Mouse (Mus musculus) myocyte (in vitro differentiated cells): ENCODE results near the gene Wnt3. TPM values are rescaled to one million over a fixed set of nuclear protein-coding genes. Genes with fewer than 3 reads are reported as not detected.

Experiments
- H3K27me3 ChIP-seq: one replicate; pipeline ENCODE4 v1.6.1; 2011; ENCODE audit not compliant: control insufficient read depth, insufficient read depth, insufficient read length
- H3K36me3 ChIP-seq: one replicate; pipeline ENCODE4 v1.6.1; 2011; ENCODE audit not compliant: control insufficient read depth, insufficient read depth
- H3K4me2 ChIP-seq: one replicate; pipeline ENCODE4 v1.6.1; 2011; ENCODE audit warnings: low read depth, control low read depth
- H3K4me3 ChIP-seq: one replicate; pipeline ENCODE4 v1.5.1; 2011; ENCODE audit warnings: mild to moderate bottlenecking, control low read depth, moderate library complexity
- H3K79me2 ChIP-seq: one replicate; pipeline ENCODE4 v1.6.1; 2011; ENCODE audit not compliant: control insufficient read depth, insufficient read depth
- H3ac ChIP-seq: one replicate; pipeline ENCODE4 v1.6.1; 2011; ENCODE audit not compliant: control insufficient read depth, insufficient read length
- CEBPB ChIP-seq: IDR thresholded peaks from 2 replicates; pipeline ENCODE4 v1.6.1; 2011; ENCODE audit warnings: mild to moderate bottlenecking, moderate library complexity; ENCODE audit not compliant: poor library complexity, insufficient read depth, severe bottlenecking
- E2F4 ChIP-seq: IDR thresholded peaks from one replicate; pipeline ENCODE4 v1.6.1; 2011; ENCODE audit warnings: mild to moderate bottlenecking, control low read depth, moderate library complexity; ENCODE audit not compliant: insufficient read depth
- MAX ChIP-seq: IDR thresholded peaks from one replicate; pipeline ENCODE4 v1.6.1; 2011; ENCODE audit warnings: low read depth, mild to moderate bottlenecking, control low read depth
- MYOD1 ChIP-seq, 3 experiments: IDR thresholded peaks; one replicate each; pipeline ENCODE4 v1.6.1; 2011; ENCODE audit warnings: control low read depth in 2 of 3, low read depth in 2 of 3, mild to moderate bottlenecking in 2 of 3, moderate library complexity in 1 of 3; ENCODE audit not compliant: insufficient read length in 2 of 3, control insufficient read depth in 1 of 3
- MYOG ChIP-seq, 3 experiments: IDR thresholded peaks; one replicate each; pipeline ENCODE4 v1.6.1; 2011; ENCODE audit warnings: control low read depth in 2 of 3, low read depth in 2 of 3, mild to moderate bottlenecking in 2 of 3; ENCODE audit not compliant: insufficient read length in 2 of 3, control insufficient read depth in 1 of 3, insufficient read depth in 1 of 3
- POLR2A ChIP-seq: IDR thresholded peaks from one replicate; pipeline ENCODE4 v1.6.1; 2011; ENCODE audit warnings: low read depth, mild to moderate bottlenecking, control low read depth, moderate library complexity; ENCODE audit not compliant: insufficient read length
- POLR2AphosphoS2 ChIP-seq: IDR thresholded peaks from one replicate; pipeline ENCODE4 v1.6.1; 2011; ENCODE audit warnings: low read depth, control low read depth; ENCODE audit not compliant: insufficient read length
- REST ChIP-seq: IDR thresholded peaks from one replicate; pipeline ENCODE4 v1.6.1; 2011; ENCODE audit warnings: mild to moderate bottlenecking, control low read depth, moderate library complexity; ENCODE audit not compliant: insufficient read depth, insufficient read length
- SRF ChIP-seq: IDR thresholded peaks from one replicate; pipeline ENCODE4 v1.6.1; 2011; ENCODE audit warnings: low read depth; ENCODE audit not compliant: control insufficient read depth, insufficient read length
- TCF12 ChIP-seq: IDR thresholded peaks from one replicate; pipeline ENCODE4 v1.6.1; 2011; ENCODE audit warnings: mild to moderate bottlenecking, control low read depth; ENCODE audit not compliant: poor library complexity, insufficient read depth, severe bottlenecking
- TCF3 ChIP-seq: IDR thresholded peaks from one replicate; pipeline ENCODE4 v1.6.1; 2011; ENCODE audit warnings: low read depth, control low read depth; ENCODE audit not compliant: insufficient read length
- USF1 ChIP-seq: IDR thresholded peaks from one replicate; pipeline ENCODE4 v1.6.1; 2011; ENCODE audit warnings: low read depth, mild to moderate bottlenecking, control low read depth, moderate library complexity
- polyA plus RNA-seq: library from polyadenylated mRNA; unstranded; fragments of >200 nt; fragmentation: generic; extraction: Trizol; gene quantifications from one replicate; pipeline ENCODE4 v1.2.1, GENCODE M21; 2012; ENCODE audit warnings: missing spikeins

Gene Wnt3
- polyA plus RNA-seq, 1 experiment, result 0.04 TPM

- Histone ChIP-seq H3K27me3 (peaks cover 53% of the 10 kb centered on the region), H3ac (no peak overlapping the region), H3K4me2 (no peak overlapping the region), H3K36me3 (no peaks in the 10 kb centered on the region), H3K79me2 (no peaks in the 10 kb centered on the region), H3K4me3 (no peak overlapping the region)
- no peak for TF ChIP-seq REST
Observed at GRCm38 (mm10) chr11:103763410-103764163, 10.4 kb upstream of the Wnt3 start.

- Histone ChIP-seq H3K4me3 (no peak overlapping the region), H3K79me2 (no peaks in the 10 kb centered on the region), H3ac (no peak overlapping the region), H3K4me2 (no peak overlapping the region), H3K27me3 (peaks cover 57% of the 10 kb centered on the region), H3K36me3 (no peaks in the 10 kb centered on the region)
- TF ChIP-seq MYOD1 (IDR thresholded peaks at IDR 0.05; ENCODE audit: control insufficient read depth in 1 of 3, insufficient read length in 2 of 3, low read depth in 2 of 3), result no peak
- TF ChIP-seq SRF, result no peak
- no peak for TF ChIP-seq MYOG (IDR thresholded peaks at IDR 0.05; ENCODE audit: control insufficient read depth in 1 of 3, insufficient read depth in 1 of 3, insufficient read length in 2 of 3, low read depth in 2 of 3)
- no peak for TF ChIP-seq POLR2A
- no peak for TF ChIP-seq TCF12
- no peak for TF ChIP-seq REST
- TF ChIP-seq TCF3, result no peak
- TF ChIP-seq MAX, result no peak
- no peak for TF ChIP-seq CEBPB
- TF ChIP-seq POLR2AphosphoS2, result no peak
- TF ChIP-seq E2F4, result no peak
- TF ChIP-seq USF1, result no peak
Observed at GRCm38 (mm10) chr11:103764601-103765000, 9.3 kb upstream of the Wnt3 start.

GRCm38 (mm10) chr11:103765556-103766011 is 8.4 kb upstream of the Wnt3 start:
- Histone ChIP-seq H3K4me2 (no peak overlapping the region), H3K79me2 (no peaks in the 10 kb centered on the region), H3K27me3 (peaks cover 62% of the 10 kb centered on the region), H3K4me3 (no peak overlapping the region), H3K36me3 (no peaks in the 10 kb centered on the region), H3ac (no peak overlapping the region)
- no peak for TF ChIP-seq CEBPB
- TF ChIP-seq MYOD1 (IDR thresholded peaks at IDR 0.05; ENCODE audit: control insufficient read depth in 1 of 3, insufficient read length in 2 of 3, low read depth in 2 of 3), result no peak

- no peaks in the 10 kb centered on the region for H3K79me2 ChIP-seq
- H3ac ChIP-seq, result no peak overlapping the region
- TF ChIP-seq E2F4, result no peak
- TF ChIP-seq POLR2A, result no peak
- TF ChIP-seq TCF3, result no peak
- TF ChIP-seq CEBPB, result no peak
- TF ChIP-seq TCF12, result no peak
- TF ChIP-seq SRF, result no peak
- TF ChIP-seq MAX, result no peak
- no peaks in the 10 kb centered on the region for H3K36me3 ChIP-seq
- H3K27me3 ChIP-seq, result peaks cover 88% of the 10 kb centered on the region
- H3K4me3 ChIP-seq, result no peak overlapping the region
- H3K4me2 ChIP-seq, result no peak overlapping the region
Observed at GRCm38 (mm10) chr11:103771160-103771817, 2.7 kb upstream of the Wnt3 start.

- Histone ChIP-seq H3K4me3 (no peak overlapping the region), H3ac (no peak overlapping the region), H3K27me3 (peaks cover 89% of the 10 kb centered on the region), H3K79me2 (no peaks in the 10 kb centered on the region), H3K4me2 (no peak overlapping the region), H3K36me3 (no peaks in the 10 kb centered on the region)
- TF ChIP-seq REST (no peak), POLR2AphosphoS2 (no peak), POLR2A (no peak), TCF3 (no peak), MYOD1 (IDR thresholded peaks at IDR 0.05; ENCODE audit: control insufficient read depth in 1 of 3, insufficient read length in 2 of 3, low read depth in 2 of 3) (no peak), MAX (no peak), USF1 (no peak), TCF12 (no peak), MYOG (IDR thresholded peaks at IDR 0.05; ENCODE audit: control insufficient read depth in 1 of 3, insufficient read depth in 1 of 3, insufficient read length in 2 of 3, low read depth in 2 of 3) (no peak), E2F4 (no peak), SRF (no peak), CEBPB (no peak)
Observed at GRCm38 (mm10) chr11:103772505-103773386, 1.2 kb upstream of the Wnt3 start.
